Mouse (Mus musculus) liver, postnatal 0 days (tissue): ENCODE measurements around the gene Bmp2. TPM values are rescaled to one million over a fixed set of nuclear protein-coding genes. Genes with fewer than 3 reads are reported as not detected.

Experiments
- ATAC-seq: fragments of 200-750 bp; cut with Nextera tagmentation; 2 replicates; pipeline ENCODE4 v1.8.0; 2017; ENCODE audit warnings: mild to moderate bottlenecking, moderate library complexity
- DNase-seq: peaks from one replicate; pipeline ENCODE4 v3.0.0-alpha.2; 2016
- H3K27ac ChIP-seq: fragments of 300-500 bp; sonication (generic); 2 replicates; pipeline ENCODE4 v1.5.1; 2014; ENCODE audit warnings: antibody characterized with exemption, moderate library complexity, mild to moderate bottlenecking, low read depth
- H3K27me3 ChIP-seq: fragments of 300-500 bp; sonication (generic); 2 replicates; pipeline ENCODE4 v1.6.1; 2014; ENCODE audit warnings: low read length, control low read depth, mixed read lengths; ENCODE audit not compliant: insufficient read depth
- H3K36me3 ChIP-seq: fragments of 300-500 bp; sonication (generic); replicated peaks from 2 replicates; pipeline ENCODE4 v1.6.1; 2014; ENCODE audit warnings: mild to moderate bottlenecking, control low read depth, low read length, moderate library complexity, mixed read lengths; ENCODE audit not compliant: insufficient read depth
- H3K4me1 ChIP-seq: fragments of 300-500 bp; sonication (generic); 2 replicates; pipeline ENCODE4 v1.6.1; 2014; ENCODE audit warnings: antibody characterized with exemption, mild to moderate bottlenecking, control low read depth; ENCODE audit not compliant: insufficient read depth
- H3K4me2 ChIP-seq: fragments of 300-500 bp; sonication (generic); 2 replicates; pipeline ENCODE4 v1.6.1; 2014; ENCODE audit warnings: low read depth, mild to moderate bottlenecking, low read length, moderate library complexity, mixed read lengths
- H3K4me3 ChIP-seq: fragments of 300-500 bp; sonication (generic); 2 replicates; pipeline ENCODE4 v1.5.1; 2014; ENCODE audit warnings: low read depth, low read length
- H3K9ac ChIP-seq: fragments of 300-500 bp; sonication (generic); replicated peaks from 2 replicates; pipeline ENCODE4 v1.6.1; 2014; ENCODE audit warnings: mild to moderate bottlenecking, moderate library complexity
- H3K9me3 ChIP-seq: fragments of 300-500 bp; sonication (generic); 2 replicates; pipeline ENCODE4 v1.6.1; 2016; ENCODE audit warnings: mild to moderate bottlenecking, control low read depth, low read length, mixed read lengths
- CTCF ChIP-seq: sonication (generic); IDR thresholded peaks from 2 replicates; pipeline ENCODE4 v1.5.1; 2016; ENCODE audit warnings: antibody characterized with exemption, low read depth
- EP300 ChIP-seq: IDR thresholded peaks from 2 replicates; pipeline ENCODE4 v1.6.1; 2016; ENCODE audit warnings: antibody characterized with exemption, low read depth, mild to moderate bottlenecking
- WGBS: fragments of 180-500 bp; shearing (Covaris S2); extraction: QIAGEN DNeasy Blood & Tissue Kit; methylation state at CpG from one replicate; pipeline ENCODE4 v1.1.7; 2014; ENCODE audit not compliant: insufficient replicate concordance; 5-methylcytosine and 5-hydroxymethylcytosine counted together
- polyA plus RNA-seq: library from polyadenylated mRNA; unstranded; fragments of >200 nt; fragmentation: Nextera tagmentation; extraction: Ambion mirVana; gene quantifications from 2 replicates; pipeline ENCODE4 v1.2.1, GENCODE M21; 2015

The Bmp2 gene
- polyA plus RNA-seq, result 5.6 and 5.7 TPM in 2 replicates

GRCm38 (mm10) chr2:133552031-133552841 is at the start of gene Bmp2:
Gene Bmp2, plus strand, starts transcription at chr2:133552159.
- Histone ChIP-seq H3K4me3 (peak within 1 kb of the TSS; percentile 47), H3K4me1 (peaks cover 5% of the 10 kb centered on the region), H3K9me3 (no peaks in the 10 kb centered on the region), H3K27ac (0 out of 2 replicates have a peak within 1 kb of the TSS, but pooled peaks have one; percentile 35), H3K36me3 (no peaks in the 10 kb centered on the region), H3K4me2 (peak within 1 kb of the TSS; percentile 66), H3K9ac (peak within 1 kb of the TSS; percentile 49), H3K27me3 (peaks cover 64% of the 10 kb centered on the region)
- 1% methylated on average over 63 of the region's 110 CpGs for WGBS
- TF ChIP-seq CTCF, result no peak
- TF ChIP-seq EP300, result no peak
- peak; percentile 51 for ATAC-seq
- peak; percentile 44 for DNase-seq

GRCm38 (mm10) chr2:133505678-133506077 is 46.3 kb upstream of the Bmp2 start:
- Histone ChIP-seq H3K27ac (no peak overlapping the region), H3K4me3 (no peak overlapping the region), H3K36me3 (no peaks in the 10 kb centered on the region), H3K9me3 (no peaks in the 10 kb centered on the region), H3K27me3 (no peaks in the 10 kb centered on the region), H3K9ac (no peak overlapping the region), H3K4me2 (no peak overlapping the region), H3K4me1 (no peaks in the 10 kb centered on the region)
- ATAC-seq, result no peak
- 61% methylated on average over 2 of the region's 2 CpGs for WGBS
- DNase-seq, result no peak
- TF ChIP-seq CTCF, result no peak
- TF ChIP-seq EP300, result no peak

GRCm38 (mm10) chr2:133507045-133507444 is 44.9 kb upstream of the Bmp2 start:
- ATAC-seq, result no peak
- no peak overlapping the region for H3K9ac ChIP-seq
- H3K27ac ChIP-seq, result no peak overlapping the region
- H3K4me2 ChIP-seq, result no peak overlapping the region
- H3K36me3 ChIP-seq, result no peaks in the 10 kb centered on the region
- no peaks in the 10 kb centered on the region for H3K27me3 ChIP-seq
- peaks cover 5% of the 10 kb centered on the region for H3K4me1 ChIP-seq
- WGBS, result 55% methylated on average over 4 of the region's 4 CpGs
- TF ChIP-seq CTCF, result no peak
- TF ChIP-seq EP300, result no peak
- H3K9me3 ChIP-seq, result no peaks in the 10 kb centered on the region
- DNase-seq, result no peak
- no peak overlapping the region for H3K4me3 ChIP-seq

- no peak for DNase-seq
- H3K27me3 ChIP-seq, result no peaks in the 10 kb centered on the region
- WGBS, result 82% methylated on average over 16 of the region's 16 CpGs
- H3K4me1 ChIP-seq, result peaks cover 5% of the 10 kb centered on the region
- no peak for ATAC-seq
- no peak overlapping the region for H3K9ac ChIP-seq
- no peak overlapping the region for H3K27ac ChIP-seq
- no peak for TF ChIP-seq CTCF
- no peak for TF ChIP-seq EP300
- no peaks in the 10 kb centered on the region for H3K36me3 ChIP-seq
- H3K4me3 ChIP-seq, result no peak overlapping the region
- no peak overlapping the region for H3K4me2 ChIP-seq
- no peaks in the 10 kb centered on the region for H3K9me3 ChIP-seq
Measured at GRCm38 (mm10) chr2:133509141-133509540, 42.8 kb upstream of the Bmp2 start.

GRCm38 (mm10) chr2:133511011-133511779 is 40.8 kb upstream of the Bmp2 start:
- H3K27me3 ChIP-seq, result no peaks in the 10 kb centered on the region
- ATAC-seq (no peak), DNase-seq (no peak)
- no peaks in the 10 kb centered on the region for H3K36me3 ChIP-seq
- H3K9me3 ChIP-seq, result no peaks in the 10 kb centered on the region
- H3K9ac ChIP-seq, result no peak overlapping the region
- H3K4me3 ChIP-seq, result no peak overlapping the region
- TF ChIP-seq CTCF, result no peak
- no peak for TF ChIP-seq EP300
- peaks cover 5% of the 10 kb centered on the region for H3K4me1 ChIP-seq
- no peak overlapping the region for H3K4me2 ChIP-seq
- WGBS, result 50% methylated on average over 9 of the region's 9 CpGs
- H3K27ac ChIP-seq, result no peak overlapping the region

- ATAC-seq, result no peak
- WGBS, result 75% methylated on average over 4 of the region's 4 CpGs
- TF ChIP-seq EP300, result no peak
- no peak for TF ChIP-seq CTCF
Measured at GRCm38 (mm10) chr2:133516331-133517046, 35.5 kb upstream of the Bmp2 start.

More at GRCm38 (mm10) chr2:133516331-133517046, 35.5 kb upstream of the Bmp2 start:
- Histone ChIP-seq H3K27ac (no peak overlapping the region), H3K9me3 (no peaks in the 10 kb centered on the region), H3K36me3 (no peaks in the 10 kb centered on the region), H3K4me2 (no peak overlapping the region), H3K9ac (no peak overlapping the region), H3K4me1 (peaks cover 3% of the 10 kb centered on the region), H3K4me3 (no peak overlapping the region), H3K27me3 (no peaks in the 10 kb centered on the region)
- no peak for DNase-seq
